Mouse (Mus musculus): ENCODE results near the gene Cct7. TPM values are rescaled to one million over a fixed set of nuclear protein-coding genes. Genes with fewer than 3 reads are reported as not detected.

Cct7 gene
- total RNA-seq, 2 experiments from 2014 or later: 160 to 172 TPM

GRCm38 (mm10) chr6:85451664-85452410 lies 523 bp downstream of the Cct7 start, which contains the start of gene Pradc1:
Gene Pradc1, minus strand, starts transcription at chr6:85451970.
- peak; percentile 98 to 99 for DNase-seq
- intact Hi-C loops (cut with DNase I): no loop called here

GRCm38 (mm10) chr6:85452411-85452665 lies 1.0 kb downstream of the Cct7 start:
- intact Hi-C loops (cut with DNase I): no loop called here
- DNase-seq: no peak

DNA sequence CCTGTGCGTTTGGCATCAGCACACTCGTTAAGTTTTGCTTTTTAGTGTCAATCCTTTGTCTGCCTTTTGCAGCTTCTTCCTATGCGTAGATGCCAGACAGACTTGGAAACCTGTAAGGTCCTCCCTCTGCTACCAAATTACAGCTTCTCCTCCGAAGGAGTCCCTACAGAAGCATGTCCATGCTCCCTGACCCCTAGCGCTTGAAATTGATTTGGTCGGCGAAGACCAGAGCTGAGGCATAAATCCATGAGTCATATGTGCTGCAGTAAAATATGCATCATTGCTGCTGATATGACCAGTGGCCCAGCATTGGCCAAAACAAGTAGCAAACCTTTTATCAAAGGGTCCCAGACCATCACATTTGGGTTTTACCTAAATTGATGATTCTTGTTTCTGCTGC lies 1.5 kb downstream of the Cct7 start:
- intact Hi-C loops (cut with DNase I): no loop called here
- no peak for DNase-seq

GRCm38 (mm10) chr6:85459621-85460020 lies 8.3 kb downstream of the Cct7 start:
- intact Hi-C loops (cut with DNase I): loop anchor here (10.0 kb wide), 1 partner anchor 445 kb away; the partner anchor contains the start of gene Nat8f4
- DNase-seq: no peak

DNA sequence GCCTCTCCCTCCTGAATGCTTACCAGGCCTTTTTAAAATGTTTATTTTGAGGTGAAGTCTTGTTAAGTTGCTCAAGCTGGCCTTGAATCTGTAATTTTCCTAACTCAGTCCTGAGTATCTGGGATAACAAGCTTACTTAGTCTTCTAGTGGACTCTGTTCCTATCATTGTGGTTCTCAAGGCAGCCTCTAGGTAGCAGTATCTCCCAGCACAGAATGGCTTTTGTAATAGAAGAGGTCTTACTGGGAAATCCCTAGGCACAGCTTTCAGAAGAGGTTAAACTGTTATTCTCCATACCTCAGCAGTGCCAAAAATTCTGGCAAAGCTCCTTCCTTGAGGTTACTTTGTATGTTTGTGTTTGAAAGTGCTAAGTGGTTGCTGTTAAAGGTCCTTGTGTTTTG lies 14.1 kb downstream of the Cct7 start:
- intact Hi-C loops (cut with DNase I): loop anchor here (10.0 kb wide), 1 partner anchor 439 kb away; the partner anchor contains the start of gene Nat8f4

DNA sequence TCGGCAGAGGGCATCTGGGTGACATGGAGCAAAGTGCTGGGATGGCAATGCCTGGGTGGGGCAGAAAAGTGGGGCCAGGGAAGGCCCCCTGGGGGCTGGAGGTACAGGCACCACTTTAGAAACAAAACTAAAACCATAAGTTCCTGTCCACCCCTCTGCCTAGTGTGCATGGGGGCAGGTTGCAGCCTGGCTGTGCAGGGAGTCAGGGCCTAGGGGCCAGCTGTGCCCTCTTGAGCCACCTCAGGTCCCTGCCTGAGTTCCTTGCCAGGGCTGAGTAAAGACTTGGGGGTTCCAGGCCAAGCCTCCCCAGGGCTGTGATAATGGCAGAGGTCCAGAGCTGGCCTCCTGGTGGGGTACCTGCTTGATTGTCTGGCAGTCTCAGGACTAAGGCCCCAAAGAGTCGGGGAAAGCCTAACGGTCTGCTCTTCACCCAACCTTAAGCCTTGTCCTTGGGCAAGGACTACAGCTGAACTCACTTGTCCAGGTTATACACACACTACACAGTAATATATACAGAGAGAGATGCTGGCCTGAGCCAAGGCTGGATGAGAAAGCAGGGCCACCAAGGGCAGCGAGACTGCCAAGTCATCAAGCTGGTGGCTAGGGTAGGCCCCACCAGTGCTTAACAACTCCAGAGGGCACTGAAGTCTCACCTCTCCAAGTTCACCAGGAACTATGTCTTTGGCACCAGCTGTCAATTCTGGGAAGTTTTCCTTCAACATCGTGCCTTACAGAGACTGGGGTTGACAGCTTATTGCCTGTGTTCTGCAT lies 18.5 kb downstream of the Cct7 start:
- intact Hi-C loops (cut with DNase I): loop anchor here (10.0 kb wide), 1 partner anchor 435 kb away; the partner anchor contains the start of gene Nat8f4

More for the DNA sequence above, 14.1 kb downstream of the Cct7 start:
- no peak for DNase-seq

DNA sequence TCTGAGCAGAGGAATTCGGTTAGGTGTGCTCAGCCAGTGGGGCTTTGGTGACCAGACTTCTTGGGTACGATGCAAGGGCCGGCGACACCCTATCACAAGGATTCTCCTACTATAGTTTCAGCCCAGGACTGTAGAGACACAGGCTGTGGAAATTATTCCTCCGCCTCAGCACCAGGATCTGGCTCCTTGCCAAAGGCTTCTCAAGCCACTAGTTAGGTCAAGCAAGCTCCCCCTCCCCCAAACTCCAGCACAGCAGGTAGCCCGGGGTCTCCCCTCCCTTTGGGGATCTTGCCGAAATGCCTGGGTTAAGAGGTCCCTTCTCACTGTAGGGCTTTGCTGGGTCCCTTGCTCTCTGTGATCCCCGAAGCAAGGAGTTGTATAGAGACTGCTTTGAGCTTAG lies 20.6 kb downstream of the Cct7 start:
- intact Hi-C loops (cut with DNase I): no loop called here

More for the DNA sequence above, 18.5 kb downstream of the Cct7 start:
- no peak for DNase-seq

GRCm38 (mm10) chr6:85472542-85472941 lies 21.2 kb downstream of the Cct7 start:
- intact Hi-C loops (cut with DNase I): no loop called here
- DNase-seq: no peak

More for the DNA sequence above, 20.6 kb downstream of the Cct7 start:
- DNase-seq: no peak

- intact Hi-C loops (cut with DNase I): no loop called here
- DNase-seq: no peak
These were observed 24.3 kb downstream of the Cct7 start for GRCm38 (mm10) chr6:85475581-85475980.

- peak in 1 of 2 experiments; percentile 19 for DNase-seq
- intact Hi-C loops (cut with DNase I): no loop called here
These were observed 26.1 kb downstream of the Cct7 start for GRCm38 (mm10) chr6:85477366-85477917.

- intact Hi-C loops (cut with DNase I): no loop called here
- no peak for DNase-seq
These were observed 27.1 kb downstream of the Cct7 start for GRCm38 (mm10) chr6:85478416-85478815.

GRCm38 (mm10) chr6:85479979-85480378 lies 28.7 kb downstream of the Cct7 start:
- intact Hi-C loops (cut with DNase I): no loop called here
- no peak for DNase-seq

GRCm38 (mm10) chr6:85480685-85481084 lies 29.4 kb downstream of the Cct7 start:
- intact Hi-C loops (cut with DNase I): no loop called here
- DNase-seq: no peak

DNA sequence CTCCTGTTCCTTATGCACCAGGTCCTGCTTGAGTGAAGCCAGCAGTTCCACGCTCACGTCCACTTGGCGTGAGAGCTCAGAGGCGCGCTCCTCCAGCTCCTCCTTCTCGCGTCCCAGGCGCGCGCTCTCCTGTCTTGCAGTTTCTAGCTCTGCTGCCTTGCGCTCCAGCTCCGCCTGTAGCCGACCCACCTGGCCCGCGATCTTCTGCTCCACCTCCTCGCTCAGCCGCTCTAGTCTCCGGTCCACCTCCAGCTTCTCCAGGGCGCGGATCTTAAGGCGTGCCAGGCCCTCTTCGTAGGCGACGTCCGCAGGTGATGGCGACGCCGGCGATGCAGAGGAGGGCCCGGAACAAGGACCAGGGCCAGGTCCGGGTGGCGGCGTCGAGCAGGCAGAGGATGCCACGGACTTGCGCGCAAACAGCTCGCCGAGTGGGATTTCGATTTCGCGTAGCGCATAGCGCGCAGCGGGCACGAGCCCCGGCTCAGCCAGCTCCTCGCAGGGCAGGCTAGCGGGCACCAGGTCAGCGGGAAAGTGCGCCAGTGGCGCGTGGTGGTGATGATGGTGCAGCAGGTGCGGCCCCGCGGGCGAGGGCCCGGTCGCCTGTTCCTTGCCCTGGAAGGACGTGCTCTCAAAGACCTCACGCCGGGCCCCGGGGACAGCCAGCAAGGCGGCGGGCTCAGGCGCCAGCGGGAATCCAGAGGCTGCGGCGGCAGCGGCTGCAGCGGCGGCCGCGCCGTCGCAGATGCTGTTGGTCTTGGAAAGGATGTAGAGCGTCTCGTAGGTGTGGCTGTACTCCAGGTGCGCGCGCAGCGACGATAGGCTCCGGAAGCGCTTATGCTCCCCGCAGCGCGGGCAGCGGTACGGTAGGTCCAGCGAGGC lies 32.8 kb downstream of the Cct7 start:
- intact Hi-C loops (cut with DNase I): no loop called here
- no peak for DNase-seq

- DNase-seq: no peak
- intact Hi-C loops (cut with DNase I): no loop called here
These were observed 34.4 kb downstream of the Cct7 start for GRCm38 (mm10) chr6:85485738-85486137.

DNA sequence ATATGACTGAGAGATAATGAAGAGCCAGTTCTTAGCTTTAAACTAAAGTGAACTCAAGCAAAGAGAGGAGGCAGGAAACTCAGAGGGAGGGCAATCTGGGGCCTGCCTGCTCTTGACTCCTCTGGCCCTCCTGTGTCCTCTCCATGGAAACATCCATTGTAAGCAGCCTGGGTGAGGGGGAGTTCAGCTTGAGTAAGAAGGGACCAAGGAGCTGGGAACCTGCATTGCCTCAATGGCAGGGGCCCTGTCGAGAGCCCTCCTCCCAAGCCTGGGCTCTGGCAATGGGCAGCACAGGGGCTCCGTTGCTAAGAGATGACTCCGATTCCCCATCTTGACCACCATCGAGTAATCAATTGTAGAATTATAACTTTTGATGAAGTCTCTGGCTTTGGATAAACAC lies 37.2 kb downstream of the Cct7 start:
- intact Hi-C loops (cut with DNase I): no loop called here
- no peak for DNase-seq

- no peak for DNase-seq
- intact Hi-C loops (cut with DNase I): no loop called here
These were observed 38.4 kb downstream of the Cct7 start for GRCm38 (mm10) chr6:85489717-85490116.

DNA sequence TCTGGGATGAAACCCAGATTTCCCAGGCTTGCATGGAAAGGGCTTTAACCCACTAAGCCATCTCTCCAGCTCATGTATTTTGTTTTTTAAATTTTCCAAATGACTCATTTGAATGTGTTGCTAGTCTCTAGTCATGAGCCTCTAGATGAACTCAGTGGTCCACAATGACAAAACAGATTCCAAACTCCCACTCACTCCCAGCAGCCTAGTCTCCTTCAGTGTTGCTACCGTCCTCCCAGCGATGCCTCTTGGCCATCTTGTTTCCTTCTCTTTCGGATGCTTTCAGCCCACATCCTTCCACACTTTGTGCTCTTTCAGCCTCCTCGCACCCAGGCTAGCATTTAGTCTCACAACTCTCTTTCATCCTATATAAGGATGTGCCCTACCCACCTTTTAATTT lies 38.9 kb downstream of the Cct7 start:
- no peak for DNase-seq
- intact Hi-C loops (cut with DNase I): no loop called here

GRCm38 (mm10) chr6:85491606-85492005 lies 40.3 kb downstream of the Cct7 start:
- intact Hi-C loops (cut with DNase I): no loop called here
- DNase-seq: no peak

DNA sequence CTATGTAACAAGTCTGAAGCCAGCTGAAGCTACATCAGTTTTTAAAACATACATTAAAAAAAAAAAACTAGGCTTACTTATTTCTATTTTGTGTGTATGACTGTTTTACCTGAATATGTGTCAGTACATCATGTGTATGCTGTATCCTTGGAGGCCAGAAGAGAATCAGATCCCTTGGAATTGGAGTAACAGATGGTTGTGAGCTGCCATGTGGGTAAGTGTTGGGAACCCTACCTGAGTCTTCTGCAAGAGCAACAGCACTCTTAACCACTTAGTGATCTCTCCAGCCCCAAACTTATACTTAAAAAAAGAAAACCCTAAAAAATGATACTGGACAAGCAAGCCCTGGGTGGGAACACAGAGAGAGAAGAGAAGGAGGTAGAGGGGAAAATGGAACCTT lies 45.7 kb downstream of the Cct7 start:
- intact Hi-C loops (cut with DNase I): no loop called here
- DNase-seq: no peak

DNA sequence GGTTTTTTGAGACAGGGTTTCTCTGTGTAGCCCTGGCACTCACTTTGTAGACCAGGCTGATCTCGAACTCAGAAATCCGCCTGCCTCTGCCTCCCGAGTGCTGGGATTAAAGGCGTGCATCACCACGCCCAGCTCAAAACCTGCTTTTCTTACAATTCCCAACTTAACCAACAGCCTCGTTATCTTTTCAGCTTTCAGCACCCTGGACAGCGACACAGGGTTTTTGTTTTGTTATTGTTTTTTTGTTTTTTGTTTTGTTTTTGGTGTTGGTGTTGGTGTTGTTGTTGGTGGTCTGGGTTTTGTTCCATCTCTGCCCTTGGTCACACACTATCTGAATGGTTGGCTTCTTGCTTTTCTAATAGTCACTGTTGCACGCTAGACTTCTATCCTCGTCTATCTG lies 46.8 kb downstream of the Cct7 start:
- intact Hi-C loops (cut with DNase I): no loop called here
- DNase-seq: peak in 1 of 2 experiments; percentile 27
